Mouse (Mus musculus) myocyte (in vitro differentiated cells): ENCODE measurements around the gene Rgs3. TPM values are rescaled to one million over a fixed set of nuclear protein-coding genes. Genes with fewer than 3 reads are reported as not detected.

Experiments used
- H3K27me3 ChIP-seq: one replicate; pipeline ENCODE4 v1.6.1; 2011; ENCODE audit not compliant: control insufficient read depth, insufficient read depth, insufficient read length
- H3K36me3 ChIP-seq: one replicate; pipeline ENCODE4 v1.6.1; 2011; ENCODE audit not compliant: control insufficient read depth, insufficient read depth
- H3K4me2 ChIP-seq: one replicate; pipeline ENCODE4 v1.6.1; 2011; ENCODE audit warnings: low read depth, control low read depth
- H3K4me3 ChIP-seq: one replicate; pipeline ENCODE4 v1.5.1; 2011; ENCODE audit warnings: mild to moderate bottlenecking, control low read depth, moderate library complexity
- H3K79me2 ChIP-seq: one replicate; pipeline ENCODE4 v1.6.1; 2011; ENCODE audit not compliant: control insufficient read depth, insufficient read depth
- H3ac ChIP-seq: one replicate; pipeline ENCODE4 v1.6.1; 2011; ENCODE audit not compliant: control insufficient read depth, insufficient read length
- CEBPB ChIP-seq: IDR thresholded peaks from 2 replicates; pipeline ENCODE4 v1.6.1; 2011; ENCODE audit warnings: mild to moderate bottlenecking, moderate library complexity; ENCODE audit not compliant: poor library complexity, insufficient read depth, severe bottlenecking
- E2F4 ChIP-seq: IDR thresholded peaks from one replicate; pipeline ENCODE4 v1.6.1; 2011; ENCODE audit warnings: mild to moderate bottlenecking, control low read depth, moderate library complexity; ENCODE audit not compliant: insufficient read depth
- MAX ChIP-seq: IDR thresholded peaks from one replicate; pipeline ENCODE4 v1.6.1; 2011; ENCODE audit warnings: low read depth, mild to moderate bottlenecking, control low read depth
- MYOD1 ChIP-seq, 3 experiments: IDR thresholded peaks; one replicate each; pipeline ENCODE4 v1.6.1; 2011; ENCODE audit warnings: control low read depth in 2 of 3, low read depth in 2 of 3, mild to moderate bottlenecking in 2 of 3, moderate library complexity in 1 of 3; ENCODE audit not compliant: insufficient read length in 2 of 3, control insufficient read depth in 1 of 3
- MYOG ChIP-seq, 3 experiments: IDR thresholded peaks; one replicate each; pipeline ENCODE4 v1.6.1; 2011; ENCODE audit warnings: control low read depth in 2 of 3, low read depth in 2 of 3, mild to moderate bottlenecking in 2 of 3; ENCODE audit not compliant: insufficient read length in 2 of 3, control insufficient read depth in 1 of 3, insufficient read depth in 1 of 3
- POLR2A ChIP-seq: IDR thresholded peaks from one replicate; pipeline ENCODE4 v1.6.1; 2011; ENCODE audit warnings: low read depth, mild to moderate bottlenecking, control low read depth, moderate library complexity; ENCODE audit not compliant: insufficient read length
- POLR2AphosphoS2 ChIP-seq: IDR thresholded peaks from one replicate; pipeline ENCODE4 v1.6.1; 2011; ENCODE audit warnings: low read depth, control low read depth; ENCODE audit not compliant: insufficient read length
- REST ChIP-seq: IDR thresholded peaks from one replicate; pipeline ENCODE4 v1.6.1; 2011; ENCODE audit warnings: mild to moderate bottlenecking, control low read depth, moderate library complexity; ENCODE audit not compliant: insufficient read depth, insufficient read length
- SRF ChIP-seq: IDR thresholded peaks from one replicate; pipeline ENCODE4 v1.6.1; 2011; ENCODE audit warnings: low read depth; ENCODE audit not compliant: control insufficient read depth, insufficient read length
- TCF12 ChIP-seq: IDR thresholded peaks from one replicate; pipeline ENCODE4 v1.6.1; 2011; ENCODE audit warnings: mild to moderate bottlenecking, control low read depth; ENCODE audit not compliant: poor library complexity, insufficient read depth, severe bottlenecking
- TCF3 ChIP-seq: IDR thresholded peaks from one replicate; pipeline ENCODE4 v1.6.1; 2011; ENCODE audit warnings: low read depth, control low read depth; ENCODE audit not compliant: insufficient read length
- USF1 ChIP-seq: IDR thresholded peaks from one replicate; pipeline ENCODE4 v1.6.1; 2011; ENCODE audit warnings: low read depth, mild to moderate bottlenecking, control low read depth, moderate library complexity
- polyA plus RNA-seq: library from polyadenylated mRNA; unstranded; fragments of >200 nt; fragmentation: generic; extraction: Trizol; gene quantifications from one replicate; pipeline ENCODE4 v1.2.1, GENCODE M21; 2012; ENCODE audit warnings: missing spikeins

The Rgs3 gene
- polyA plus RNA-seq: 40.4 TPM

- no peaks in the 10 kb centered on the region for H3K36me3 ChIP-seq
- peaks cover 15% of the 10 kb centered on the region for H3K27me3 ChIP-seq
- no peak within 1 kb of the TSS for H3K4me3 ChIP-seq
- H3K79me2 ChIP-seq: no peaks in the 10 kb centered on the region
- TF ChIP-seq TCF12 (no peak), CEBPB (no peak), MYOG (IDR thresholded peaks at IDR 0.05; ENCODE audit: control insufficient read depth in 1 of 3, insufficient read depth in 1 of 3, insufficient read length in 2 of 3, low read depth in 2 of 3) (no peak), E2F4 (no peak), TCF3 (no peak), USF1 (no peak), POLR2A (no peak), REST (no peak), MYOD1 (IDR thresholded peaks at IDR 0.05; ENCODE audit: control insufficient read depth in 1 of 3, insufficient read length in 2 of 3, low read depth in 2 of 3) (no peak), POLR2AphosphoS2 (no peak), MAX (no peak), SRF (no peak)
- H3K4me2 ChIP-seq: no peak within 1 kb of the TSS
- no peak within 1 kb of the TSS for H3ac ChIP-seq
These were observed at the start of gene Rgs3 for GRCm38 (mm10) chr4:62559797-62560329. TSS of gene Rgs3 (plus strand) at chr4:62559847.

GRCm38 (mm10) chr4:62509946-62510345, 49.7 kb upstream of the Rgs3 start:
- Histone ChIP-seq H3K36me3 (peaks cover 49% of the 10 kb centered on the region), H3K4me2 (no peak overlapping the region), H3K79me2 (no peaks in the 10 kb centered on the region), H3ac (no peak overlapping the region), H3K27me3 (no peaks in the 10 kb centered on the region), H3K4me3 (no peak overlapping the region)
- TF ChIP-seq USF1 (no peak), TCF12 (no peak), REST (no peak), POLR2AphosphoS2 (no peak), POLR2A (no peak), TCF3 (no peak), MYOD1 (IDR thresholded peaks at IDR 0.05; ENCODE audit: control insufficient read depth in 1 of 3, insufficient read length in 2 of 3, low read depth in 2 of 3) (no peak), CEBPB (no peak), SRF (no peak), E2F4 (no peak), MAX (no peak), MYOG (IDR thresholded peaks at IDR 0.05; ENCODE audit: control insufficient read depth in 1 of 3, insufficient read depth in 1 of 3, insufficient read length in 2 of 3, low read depth in 2 of 3) (no peak)

- Histone ChIP-seq H3K36me3 (peaks cover 32% of the 10 kb centered on the region), H3K4me2 (no peak overlapping the region), H3ac (no peak overlapping the region), H3K79me2 (no peaks in the 10 kb centered on the region), H3K27me3 (no peaks in the 10 kb centered on the region), H3K4me3 (no peak overlapping the region)
- TF ChIP-seq CEBPB: no peak
- no peak for TF ChIP-seq E2F4
- TF ChIP-seq TCF3: no peak
- no peak for TF ChIP-seq POLR2A
- no peak for TF ChIP-seq MAX
- no peak for TF ChIP-seq TCF12
These were observed 45.6 kb upstream of the Rgs3 start for GRCm38 (mm10) chr4:62513998-62514506.

- Histone ChIP-seq H3ac (no peak overlapping the region), H3K36me3 (peaks cover 26% of the 10 kb centered on the region), H3K4me2 (no peak overlapping the region), H3K79me2 (no peaks in the 10 kb centered on the region), H3K27me3 (no peaks in the 10 kb centered on the region), H3K4me3 (no peak overlapping the region)
- no peak for TF ChIP-seq TCF12
- no peak for TF ChIP-seq CEBPB
- no peak for TF ChIP-seq MAX
- no peak for TF ChIP-seq MYOG (IDR thresholded peaks at IDR 0.05; ENCODE audit: control insufficient read depth in 1 of 3, insufficient read depth in 1 of 3, insufficient read length in 2 of 3, low read depth in 2 of 3)
- no peak for TF ChIP-seq POLR2A
- TF ChIP-seq REST: no peak
- no peak for TF ChIP-seq E2F4
- no peak for TF ChIP-seq MYOD1 (IDR thresholded peaks at IDR 0.05; ENCODE audit: control insufficient read depth in 1 of 3, insufficient read length in 2 of 3, low read depth in 2 of 3)
- TF ChIP-seq POLR2AphosphoS2: no peak
- TF ChIP-seq USF1: no peak
- TF ChIP-seq TCF3: no peak
These were observed 44.7 kb upstream of the Rgs3 start for GRCm38 (mm10) chr4:62514995-62515394.

- TF ChIP-seq MYOG (IDR thresholded peaks at IDR 0.05; ENCODE audit: control insufficient read depth in 1 of 3, insufficient read depth in 1 of 3, insufficient read length in 2 of 3, low read depth in 2 of 3) (no peak), POLR2A (no peak), SRF (no peak), USF1 (no peak), CEBPB (no peak), REST (no peak), POLR2AphosphoS2 (no peak)
- peaks cover 26% of the 10 kb centered on the region for H3K36me3 ChIP-seq
These were observed 44.2 kb upstream of the Rgs3 start for GRCm38 (mm10) chr4:62515490-62515889.

More at GRCm38 (mm10) chr4:62515490-62515889, 44.2 kb upstream of the Rgs3 start:
- Histone ChIP-seq H3K79me2 (no peaks in the 10 kb centered on the region), H3K4me3 (no peak overlapping the region), H3K27me3 (no peaks in the 10 kb centered on the region), H3ac (no peak overlapping the region), H3K4me2 (no peak overlapping the region)
